Mouse (Mus musculus) forebrain, embryonic 12.5 days (tissue): ENCODE data around the gene Depdc1b. TPM values are rescaled to one million over a fixed set of nuclear protein-coding genes. Genes with fewer than 3 reads are reported as not detected.
A peak's percentile ranks its signal among the peaks of the same experiment; 100 is the strongest.

Experiments used
- ATAC-seq: fragments of 200-750 bp; cut with Nextera tagmentation; 2 replicates; pipeline ENCODE4 v1.8.0; 2017; ENCODE audit warnings: moderate TSS enrichment; ENCODE audit not compliant: low FRiP score
- H3K27ac ChIP-seq: fragments of 300-500 bp; sonication (generic); 2 replicates; pipeline ENCODE4 v1.5.1; 2016; ENCODE audit warnings: mild to moderate bottlenecking
- H3K27me3 ChIP-seq: fragments of 300-500 bp; sonication (generic); 2 replicates; pipeline ENCODE4 v1.6.1; 2016; ENCODE audit warnings: mild to moderate bottlenecking
- H3K36me3 ChIP-seq: fragments of 300-500 bp; sonication (generic); replicated peaks from 2 replicates; pipeline ENCODE4 v1.6.1; 2016; ENCODE audit warnings: mild to moderate bottlenecking
- H3K4me1 ChIP-seq: fragments of 300-500 bp; sonication (generic); 2 replicates; pipeline ENCODE4 v1.6.1; 2016
- H3K4me2 ChIP-seq: fragments of 300-500 bp; sonication (generic); 2 replicates; pipeline ENCODE4 v1.6.1; 2016; ENCODE audit warnings: mild to moderate bottlenecking, moderate library complexity
- H3K4me3 ChIP-seq: fragments of 300-500 bp; sonication (generic); replicated peaks from 2 replicates; pipeline ENCODE4 v1.5.1; 2016; ENCODE audit warnings: mild to moderate bottlenecking
- H3K9ac ChIP-seq: fragments of 300-500 bp; sonication (generic); 2 replicates; pipeline ENCODE4 v1.6.1; 2016; ENCODE audit warnings: mild to moderate bottlenecking
- H3K9me3 ChIP-seq: fragments of 300-500 bp; sonication (generic); 2 replicates; pipeline ENCODE4 v1.6.1; 2016
- WGBS: fragments of 180-500 bp; shearing (Covaris S2); methylation state at CpG from one replicate; pipeline ENCODE4 v1.1.7; 2016; 5-methylcytosine and 5-hydroxymethylcytosine counted together
- polyA plus RNA-seq: library from polyadenylated mRNA; unstranded; fragments of >200 nt; fragmentation: Nextera tagmentation; extraction: Ambion mirVana; gene quantifications from 2 replicates; pipeline ENCODE4 v1.2.1, GENCODE M21; 2016

The Depdc1b gene
- polyA plus RNA-seq, 1 experiment from 2014 or later = 22.6 TPM

DNA sequence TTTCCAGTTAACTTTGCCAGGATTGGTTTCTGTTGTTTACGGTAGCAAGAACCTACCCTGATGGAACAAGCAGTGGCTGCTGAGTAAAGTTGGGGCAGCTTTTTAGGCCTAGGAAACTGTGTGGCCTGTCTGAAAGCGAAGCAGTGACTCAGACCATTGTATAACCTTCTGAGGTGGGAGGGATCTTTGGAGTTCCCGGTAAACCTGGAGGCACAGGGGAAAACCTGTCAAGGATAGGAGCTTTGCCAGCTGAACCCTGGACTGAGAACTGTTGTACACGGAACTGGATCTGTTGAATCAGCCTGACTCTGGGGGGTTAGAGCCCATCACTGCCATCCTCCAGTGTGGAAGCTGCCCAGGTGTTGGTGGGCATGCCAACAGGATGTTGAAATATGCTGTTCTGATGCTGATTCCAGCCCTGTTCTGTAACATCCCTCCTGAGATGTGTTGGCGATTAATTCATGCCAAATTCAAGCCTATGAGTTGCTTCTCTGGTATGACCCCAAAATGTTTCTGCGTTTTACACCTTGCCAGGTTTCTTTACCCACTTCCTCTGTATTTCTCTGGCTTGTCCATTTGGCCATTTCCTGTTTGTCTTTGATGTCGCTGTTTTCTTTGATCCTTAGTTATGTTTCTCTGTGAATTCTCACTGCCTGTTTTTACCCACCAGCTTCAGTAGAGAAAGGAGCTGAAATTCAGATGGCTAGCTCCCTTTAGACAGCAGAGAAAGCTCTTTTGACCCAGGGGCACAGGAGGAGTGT lies 22.1 kb downstream of the Depdc1b start:
- no peak overlapping the region for H3K4me2 ChIP-seq
- WGBS = 89% methylated on average over 7 of the region's 7 CpGs
- no peaks in the 10 kb centered on the region for H3K9me3 ChIP-seq
- no peak overlapping the region for H3K4me3 ChIP-seq
- H3K4me1 ChIP-seq = no peaks in the 10 kb centered on the region
- H3K27me3 ChIP-seq = no peaks in the 10 kb centered on the region
- no peak overlapping the region for H3K9ac ChIP-seq
- H3K36me3 ChIP-seq = 0 out of 2 replicates have a peak, but pooled peaks cover 4% of the 10 kb centered on the region
- H3K27ac ChIP-seq = no peak overlapping the region
- no peak for ATAC-seq

DNA sequence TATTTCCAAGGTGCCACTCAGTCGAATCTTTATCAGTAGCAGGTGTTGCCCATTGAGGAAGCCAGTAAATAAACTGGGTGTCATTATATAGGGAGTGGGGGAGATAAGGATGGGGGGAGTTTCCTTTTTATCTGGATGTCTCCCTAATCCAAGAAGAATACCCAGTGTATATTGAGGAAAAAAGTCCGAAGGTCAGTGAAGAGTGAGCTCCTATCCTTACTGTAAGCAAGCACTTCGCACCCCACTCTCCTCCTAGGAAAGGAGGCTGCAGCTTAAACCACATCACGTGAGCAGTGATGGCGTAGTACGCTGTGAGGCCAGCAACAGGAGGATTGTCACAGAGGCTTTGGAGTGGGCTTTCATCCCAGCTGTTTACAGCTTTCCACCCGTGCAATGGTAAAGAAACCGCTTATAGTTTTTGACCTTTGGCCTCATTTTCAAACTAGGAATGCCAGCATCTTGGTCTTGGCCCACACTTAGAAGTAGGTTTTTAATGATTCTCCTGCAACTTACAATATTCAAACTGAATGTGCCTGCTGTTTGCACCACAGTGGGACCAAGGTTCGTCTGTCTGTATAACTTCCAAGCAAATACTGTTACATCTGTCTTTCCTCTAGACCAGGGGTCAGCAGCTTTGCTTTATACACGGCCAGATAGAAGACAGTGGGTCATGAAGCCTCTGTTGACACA lies 23.9 kb downstream of the Depdc1b start:
- ATAC-seq = no peak
- Histone ChIP-seq H3K4me3 (no peak overlapping the region), H3K27ac (no peak overlapping the region), H3K9ac (no peak overlapping the region), H3K9me3 (no peaks in the 10 kb centered on the region), H3K4me2 (no peak overlapping the region), H3K27me3 (no peaks in the 10 kb centered on the region), H3K36me3 (no peaks in the 10 kb centered on the region), H3K4me1 (no peaks in the 10 kb centered on the region)
- 89% methylated on average over 10 of the region's 10 CpGs for WGBS

DNA sequence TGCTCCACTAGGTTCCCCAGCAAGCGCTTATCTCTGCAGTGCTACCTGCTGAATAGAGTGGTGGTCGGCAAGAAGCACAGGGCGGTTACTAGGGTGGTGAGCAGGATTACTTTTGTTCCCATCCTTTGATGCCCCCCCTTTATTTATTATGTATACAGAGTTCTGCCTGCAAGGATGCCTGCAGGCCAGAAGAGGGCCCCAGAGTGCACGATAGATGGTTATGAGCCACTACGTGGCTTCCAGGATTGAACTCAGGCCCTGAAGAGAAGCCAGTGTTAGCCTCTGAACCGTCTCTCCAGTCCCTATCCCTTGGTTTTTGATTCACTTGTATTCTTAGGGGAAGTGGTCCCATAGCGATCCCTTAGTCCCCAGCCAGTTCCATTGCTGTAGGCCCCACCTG lies 25.5 kb downstream of the Depdc1b start:
- no peak for ATAC-seq
- H3K36me3 ChIP-seq = no peaks in the 10 kb centered on the region
- no peaks in the 10 kb centered on the region for H3K27me3 ChIP-seq
- H3K9me3 ChIP-seq = no peaks in the 10 kb centered on the region
- no peak overlapping the region for H3K27ac ChIP-seq
- WGBS = 73% methylated on average over 7 of the region's 7 CpGs
- no peak overlapping the region for H3K9ac ChIP-seq
- H3K4me1 ChIP-seq = no peaks in the 10 kb centered on the region
- no peak overlapping the region for H3K4me2 ChIP-seq
- H3K4me3 ChIP-seq = no peak overlapping the region

DNA sequence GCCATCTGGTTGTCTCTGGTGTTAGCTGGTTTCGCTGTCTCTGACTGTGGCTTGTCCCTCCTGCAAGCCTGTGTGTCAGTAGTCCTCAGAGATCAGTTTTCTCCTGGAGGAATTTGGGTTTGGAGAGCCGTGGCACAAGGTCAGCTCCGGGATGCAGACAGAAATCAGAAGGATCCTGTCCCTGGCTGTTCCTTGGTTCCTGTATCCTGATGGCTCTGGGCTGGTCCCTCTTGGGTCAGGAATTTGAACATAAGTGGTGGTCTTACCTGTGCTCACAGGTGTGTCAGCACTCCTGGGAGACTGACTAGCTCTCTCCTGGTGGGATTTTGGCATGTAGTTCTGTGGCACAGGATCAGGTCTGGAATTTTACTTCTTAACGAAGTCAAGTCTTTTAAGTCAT lies 29.6 kb downstream of the Depdc1b start:
- Histone ChIP-seq H3K27ac (no peak overlapping the region), H3K4me1 (no peaks in the 10 kb centered on the region), H3K27me3 (no peaks in the 10 kb centered on the region), H3K36me3 (no peaks in the 10 kb centered on the region), H3K4me3 (no peak overlapping the region), H3K9ac (no peak overlapping the region), H3K9me3 (no peaks in the 10 kb centered on the region), H3K4me2 (no peak overlapping the region)
- WGBS = 86% methylated on average over 4 of the region's 4 CpGs
- no peak for ATAC-seq

DNA sequence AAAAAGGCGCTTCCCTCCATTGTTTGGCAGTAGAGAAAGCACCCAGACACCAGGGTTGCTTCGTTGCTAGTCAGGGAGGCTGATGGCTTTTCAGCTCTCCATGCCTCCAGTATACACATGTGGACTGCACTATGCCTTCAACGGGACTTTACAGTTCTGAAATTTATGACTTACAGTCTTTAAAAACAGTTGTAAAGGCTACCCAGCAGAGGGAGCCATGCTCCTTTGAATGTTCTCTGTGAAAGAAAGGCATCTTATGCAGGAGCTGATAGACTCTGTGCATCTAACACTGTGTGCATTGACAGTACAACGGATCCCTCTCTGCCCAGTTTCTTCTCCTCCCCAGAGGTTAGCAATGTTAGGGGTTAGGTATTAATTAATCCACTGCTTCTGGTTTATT lies 30.9 kb downstream of the Depdc1b start:
- WGBS = 65% methylated on average over 4 of the region's 4 CpGs
- Histone ChIP-seq H3K4me1 (no peaks in the 10 kb centered on the region), H3K4me3 (no peak overlapping the region), H3K9ac (no peak overlapping the region), H3K9me3 (no peaks in the 10 kb centered on the region), H3K27ac (no peak overlapping the region), H3K36me3 (no peaks in the 10 kb centered on the region), H3K4me2 (no peak overlapping the region), H3K27me3 (no peaks in the 10 kb centered on the region)
- ATAC-seq = peak; percentile 49; the same call in 1 of the 2 replicates

DNA sequence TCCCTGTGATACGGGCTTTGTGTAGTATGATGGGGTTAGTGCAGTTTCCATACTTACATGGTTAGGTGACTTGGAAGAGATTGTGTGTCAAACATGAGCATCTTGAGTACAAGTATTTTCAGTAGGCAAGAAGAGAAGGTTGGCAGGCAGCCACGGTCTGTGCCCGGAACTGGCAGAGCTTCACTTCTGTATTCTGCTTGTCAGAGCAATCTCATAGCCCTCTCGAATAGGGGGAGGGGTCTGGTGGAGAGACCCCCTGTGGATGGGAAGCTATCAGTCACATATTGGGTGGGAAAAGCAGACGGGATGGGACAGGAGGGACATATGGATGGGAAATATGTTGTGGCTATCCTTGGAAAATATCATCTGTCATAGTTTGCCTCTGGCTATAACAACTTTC lies 33.5 kb downstream of the Depdc1b start:
- no peak for ATAC-seq
- Histone ChIP-seq H3K36me3 (no peaks in the 10 kb centered on the region), H3K4me3 (no peak overlapping the region), H3K9me3 (no peaks in the 10 kb centered on the region), H3K4me1 (no peaks in the 10 kb centered on the region), H3K27me3 (no peaks in the 10 kb centered on the region), H3K27ac (no peak overlapping the region), H3K9ac (no peak overlapping the region), H3K4me2 (no peak overlapping the region)
- WGBS = 79% methylated on average over 5 of the region's 5 CpGs

DNA sequence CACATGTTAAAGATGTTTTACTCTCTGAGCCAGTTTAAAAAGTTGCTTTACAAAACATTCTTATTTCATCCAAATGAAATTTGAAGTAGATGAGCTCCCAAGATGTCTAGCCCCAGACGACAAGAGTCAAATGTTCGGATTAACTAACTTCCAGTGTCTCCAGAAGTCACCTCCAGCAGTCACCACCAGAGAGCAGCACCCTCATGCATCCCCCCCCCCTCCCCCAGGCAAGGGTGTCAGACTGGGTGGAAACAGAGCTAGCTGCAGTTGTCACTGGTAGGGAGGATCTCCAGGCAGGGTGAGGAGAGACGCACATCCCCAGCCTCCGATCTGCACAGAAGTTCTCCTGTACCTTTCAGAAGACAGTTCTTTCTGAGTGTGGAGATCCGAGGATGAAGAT lies 37.6 kb downstream of the Depdc1b start:
- 96% methylated on average over 5 of the region's 5 CpGs for WGBS
- no peak for ATAC-seq
- Histone ChIP-seq H3K9ac (no peak overlapping the region), H3K4me2 (no peak overlapping the region), H3K4me3 (no peak overlapping the region), H3K27ac (no peak overlapping the region), H3K9me3 (no peaks in the 10 kb centered on the region), H3K4me1 (peaks cover 4% of the 10 kb centered on the region; the same call in 1 of the 2 replicates), H3K27me3 (no peaks in the 10 kb centered on the region), H3K36me3 (no peaks in the 10 kb centered on the region)

DNA sequence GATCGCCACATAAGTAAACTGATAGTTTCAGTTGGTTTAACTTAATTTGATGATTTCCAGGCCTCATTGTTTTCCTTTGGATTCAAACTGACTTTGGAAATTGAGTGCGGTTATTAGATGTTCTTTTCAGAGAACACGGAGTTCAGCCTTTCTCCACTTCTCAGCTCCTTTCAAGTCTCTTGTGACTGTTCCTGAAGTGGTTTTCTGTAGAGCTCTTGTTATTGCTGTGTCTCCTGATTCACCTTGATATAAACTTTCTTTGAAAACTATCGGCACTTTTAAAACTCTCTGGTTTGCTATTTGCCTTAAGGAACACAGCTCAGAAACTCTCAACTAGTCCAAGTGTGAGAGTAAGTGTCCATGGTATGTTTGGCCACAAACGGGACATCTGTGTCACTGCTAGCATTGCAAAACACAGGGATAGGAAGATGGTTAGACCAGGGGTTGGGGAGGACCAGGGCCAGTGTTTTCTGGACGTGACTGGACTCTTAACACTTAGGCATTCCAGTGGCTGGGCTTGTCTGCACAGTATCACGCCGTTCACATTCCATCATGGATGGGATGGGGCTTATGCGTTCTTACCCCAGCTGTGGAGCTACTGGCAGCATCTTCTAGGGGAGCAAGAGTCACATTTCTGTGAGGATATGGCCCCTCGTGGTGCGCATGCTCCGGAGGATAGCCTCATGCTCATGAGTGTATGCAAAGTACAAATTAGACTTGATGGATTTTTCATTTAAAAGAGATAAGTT lies 38.8 kb downstream of the Depdc1b start:
- no peak overlapping the region for H3K27ac ChIP-seq
- ATAC-seq = no peak
- WGBS = 89% methylated on average over 12 of the region's 12 CpGs

DNA sequence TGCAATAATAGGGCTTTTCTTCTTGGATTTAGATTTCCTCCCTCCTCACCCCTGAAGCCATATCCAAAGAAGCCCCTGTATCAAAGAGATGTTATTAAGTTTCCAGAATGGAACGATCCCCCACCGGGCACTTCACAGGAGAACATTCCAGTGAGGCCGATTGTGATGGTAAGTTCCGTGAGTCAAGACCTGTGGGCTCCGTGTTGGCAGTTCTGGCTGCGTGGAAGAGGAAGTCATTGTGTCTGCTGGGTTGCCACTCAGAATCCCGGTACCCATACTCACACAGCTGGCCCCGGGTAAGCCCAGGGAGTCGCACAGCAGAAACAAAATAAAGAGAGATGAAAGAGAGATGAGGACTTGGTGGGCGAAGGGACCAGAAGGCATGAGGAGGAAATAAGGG lies 41.2 kb downstream of the Depdc1b start:
- H3K27me3 ChIP-seq = no peaks in the 10 kb centered on the region
- no peaks in the 10 kb centered on the region for H3K36me3 ChIP-seq
- no peaks in the 10 kb centered on the region for H3K9me3 ChIP-seq
- H3K4me2 ChIP-seq = no peak overlapping the region
- 36% methylated on average over 10 of the region's 10 CpGs for WGBS
- H3K27ac ChIP-seq = no peak overlapping the region
- peaks cover 4% of the 10 kb centered on the region; the same call in 1 of the 2 replicates for H3K4me1 ChIP-seq
- H3K9ac ChIP-seq = no peak overlapping the region
- H3K4me3 ChIP-seq = no peak overlapping the region
- no peak for ATAC-seq

More for the DNA sequence above, 38.8 kb downstream of the Depdc1b start:
- Histone ChIP-seq H3K36me3 (no peaks in the 10 kb centered on the region), H3K4me2 (no peak overlapping the region), H3K9ac (no peak overlapping the region), H3K9me3 (no peaks in the 10 kb centered on the region), H3K4me1 (peaks cover 4% of the 10 kb centered on the region; the same call in 1 of the 2 replicates), H3K27me3 (no peaks in the 10 kb centered on the region), H3K4me3 (no peak overlapping the region)

DNA sequence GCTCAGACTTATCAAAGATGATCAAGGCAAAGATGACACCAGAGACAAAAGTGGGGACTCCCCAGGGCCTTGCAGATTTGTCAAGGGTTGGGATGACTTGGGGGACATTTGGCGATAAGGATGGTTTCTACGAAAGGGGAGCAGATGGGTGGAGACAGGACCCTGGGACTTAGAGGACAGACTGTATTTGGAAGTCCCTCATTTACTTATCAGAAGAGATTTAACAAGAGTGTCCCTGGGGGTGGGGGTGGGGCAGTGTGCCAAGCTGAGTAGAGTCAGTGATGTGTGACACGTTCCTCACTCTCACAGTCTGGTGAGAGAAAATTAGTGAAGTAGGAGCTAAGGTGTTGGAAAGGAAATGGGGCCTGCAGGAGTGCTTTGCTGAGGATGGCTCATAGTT lies 42.1 kb downstream of the Depdc1b start:
- H3K4me3 ChIP-seq = no peak overlapping the region
- H3K27ac ChIP-seq = no peak overlapping the region
- H3K4me1 ChIP-seq = peaks cover 4% of the 10 kb centered on the region; the same call in 1 of the 2 replicates
- WGBS = 36% methylated on average over 3 of the region's 3 CpGs
- H3K9ac ChIP-seq = no peak overlapping the region
- H3K36me3 ChIP-seq = peaks cover 4% of the 10 kb centered on the region; the same call in 1 of the 2 replicates
- ATAC-seq = 0 out of 2 replicates have a peak, but pooled peaks have one; percentile 6
- no peaks in the 10 kb centered on the region for H3K9me3 ChIP-seq
- H3K4me2 ChIP-seq = no peak overlapping the region
- H3K27me3 ChIP-seq = no peaks in the 10 kb centered on the region

DNA sequence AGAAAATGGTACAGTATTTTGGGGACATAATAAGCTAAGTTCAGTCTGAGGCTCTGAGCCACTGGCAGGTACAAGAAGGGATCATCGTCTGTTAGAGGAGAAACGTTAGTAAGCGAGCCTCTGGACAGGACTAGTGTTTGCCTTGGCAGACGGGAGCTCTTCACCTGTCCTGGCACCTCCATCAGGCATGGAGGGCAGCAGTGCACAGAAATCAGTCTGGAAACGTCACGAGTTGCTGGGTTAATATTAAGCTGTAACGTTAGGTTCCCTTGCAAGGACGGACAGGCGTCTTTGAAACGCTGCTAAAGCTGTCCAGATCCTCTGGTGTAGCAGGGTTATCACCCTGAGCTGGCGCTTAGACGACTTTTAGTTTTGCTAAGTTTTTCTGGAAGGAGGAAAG lies 51.4 kb downstream of the Depdc1b start:
- H3K36me3 ChIP-seq = peaks cover 22% of the 10 kb centered on the region

DNA sequence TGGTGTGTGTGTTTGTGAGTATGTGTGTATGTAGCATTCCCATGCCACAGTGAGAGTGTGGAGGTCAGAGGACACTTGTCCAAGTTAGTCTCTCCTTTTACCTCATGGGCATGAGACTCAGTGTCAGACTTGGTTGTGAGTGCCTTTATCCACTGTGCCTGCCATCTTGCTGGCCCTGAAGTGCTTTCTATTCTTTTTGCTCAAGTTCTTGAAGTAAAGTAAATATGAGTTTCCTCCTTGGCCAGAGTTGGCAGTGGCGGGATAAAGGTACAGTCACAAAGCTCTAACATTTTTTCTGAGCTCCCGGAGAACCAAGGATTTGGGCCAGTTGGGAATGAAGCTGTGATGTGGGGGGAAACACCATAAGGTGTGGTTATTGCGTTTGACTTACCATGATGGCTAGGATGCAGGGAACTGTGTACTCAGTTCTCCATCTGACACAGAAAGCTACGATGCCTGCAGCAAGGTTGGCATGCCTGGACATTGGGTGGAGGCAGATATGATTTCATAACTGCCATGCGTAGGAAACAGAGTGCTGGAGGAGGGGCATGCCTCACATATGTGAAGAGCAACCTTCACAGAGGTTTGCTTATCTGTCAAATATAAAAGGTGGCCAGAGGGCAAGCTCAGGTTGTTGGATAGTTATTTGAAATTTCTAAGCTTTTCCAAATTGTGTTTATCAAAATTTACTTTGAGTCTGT lies 54.3 kb downstream of the Depdc1b start:
- peaks cover 22% of the 10 kb centered on the region for H3K36me3 ChIP-seq
- no peaks in the 10 kb centered on the region for H3K27me3 ChIP-seq
- H3K4me1 ChIP-seq = no peaks in the 10 kb centered on the region
- ATAC-seq = no peak
- WGBS = 91% methylated on average over 5 of the region's 5 CpGs
- no peak overlapping the region for H3K4me3 ChIP-seq
- H3K9ac ChIP-seq = no peak overlapping the region
- H3K27ac ChIP-seq = no peak overlapping the region
- H3K4me2 ChIP-seq = no peak overlapping the region
- no peaks in the 10 kb centered on the region for H3K9me3 ChIP-seq

More for the DNA sequence above, 51.4 kb downstream of the Depdc1b start:
- H3K4me3 ChIP-seq = no peak overlapping the region
- ATAC-seq = no peak
- 96% methylated on average over 12 of the region's 12 CpGs for WGBS
- H3K4me1 ChIP-seq = no peaks in the 10 kb centered on the region
- no peak overlapping the region for H3K4me2 ChIP-seq
- H3K9me3 ChIP-seq = no peaks in the 10 kb centered on the region
- H3K27me3 ChIP-seq = no peaks in the 10 kb centered on the region
- no peak overlapping the region for H3K27ac ChIP-seq
- no peak overlapping the region for H3K9ac ChIP-seq
